Mouse (Mus musculus) G1E (cell line): ENCODE data around the gene Maml3.

ENCODE experiments used
- CTCF ChIP-seq: IDR thresholded peaks from 2 replicates; pipeline ENCODE4 v1.5.1; 2012; ENCODE audit warnings: low read depth, low read length, inconsistent platforms, mixed read lengths
- GATA1 ChIP-seq: IDR thresholded peaks from 2 replicates; pipeline ENCODE4 v1.6.1; 2012; ENCODE audit warnings: borderline replicate concordance, low read length, inconsistent platforms, mixed read lengths
- GATA2 ChIP-seq: IDR thresholded peaks from 2 replicates; pipeline ENCODE4 v1.6.1; 2012; ENCODE audit warnings: low read depth, low read length, inconsistent platforms, borderline replicate concordance
- POLR2AphosphoS5 ChIP-seq: IDR thresholded peaks from 2 replicates; pipeline ENCODE4 v1.6.1; 2012; ENCODE audit warnings: low read depth, low read length, inconsistent platforms; ENCODE audit not compliant: insufficient replicate concordance
- TAL1 ChIP-seq: conservative IDR thresholded peaks from 2 replicates; pipeline ENCODE4 v1.6.1; 2012; ENCODE audit warnings: low read depth, low read length, inconsistent platforms, mixed read lengths

DNA sequence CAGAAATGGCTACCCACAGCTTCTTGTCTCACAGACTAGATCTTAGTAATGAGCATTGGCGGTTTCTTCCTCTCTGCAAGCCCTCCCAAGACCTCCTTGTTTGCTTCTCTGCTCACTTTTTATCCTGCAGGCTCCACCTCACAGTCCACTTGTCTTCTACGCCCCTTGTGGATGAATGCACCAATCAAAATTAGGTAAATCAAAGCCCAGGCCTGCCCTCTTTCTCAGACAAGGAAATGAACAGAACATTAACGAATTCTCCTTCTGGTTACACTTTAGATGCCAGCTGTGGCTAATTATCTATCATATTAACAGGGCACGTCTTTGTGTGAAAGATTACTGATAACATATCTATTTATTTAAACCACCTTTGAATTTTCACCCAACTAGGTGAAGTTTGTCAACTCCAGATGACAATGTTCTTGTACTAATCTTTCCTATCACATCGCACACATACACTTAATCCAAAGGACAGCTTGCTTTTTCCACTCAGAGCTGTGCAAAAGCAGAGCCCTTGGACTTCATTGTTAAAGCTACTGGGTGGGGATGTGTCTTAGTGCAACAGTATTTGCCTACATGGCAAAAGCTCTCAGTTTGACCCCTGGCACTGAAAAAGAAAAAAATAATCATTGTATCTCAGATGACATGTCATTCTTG is 266.1 kb downstream of the Maml3 start:
- TF ChIP-seq CTCF (no peak), TAL1 (no peak), POLR2AphosphoS5 (no peak), GATA2 (no peak), GATA1 (no peak)
